Mouse (Mus musculus): ENCODE measurements around the gene Actc1. TPM values are rescaled to one million over a fixed set of nuclear protein-coding genes. Genes with fewer than 3 reads are reported as not detected.

Actc1 gene
- polyA plus RNA-seq (2012; rRNA removed) = 1.1 and 1.6 TPM in 2 replicates
- 1.1 and 1.4 TPM in 2 replicates for polyA plus RNA-seq (2014; fragmentation: Nextera tagmentation; extraction: Ambion mirVana)

- Histone ChIP-seq H3K36me3 (replicated peaks; ENCODE audit: control insufficient read depth, insufficient read depth, low read depth) (no peaks in the 10 kb centered on the region), H3K4me1 (replicated peaks; ENCODE audit: control insufficient read depth in 2 of 2, insufficient read depth in 2 of 2, low read length in 1 of 2) (no peaks in the 10 kb centered on the region), H3K4me3 (ENCODE audit: insufficient read depth in 1 of 2, low read depth in 2 of 2, low read length in 2 of 2) (no peak within 1 kb of the TSS), H3K27me3 (ENCODE audit: control insufficient read depth, insufficient read depth, low read length) (no peaks in the 10 kb centered on the region), H3K27ac (no peak within 1 kb of the TSS), H3K9ac (replicated peaks) (no peak within 1 kb of the TSS), H3K9me3 (ENCODE audit: control insufficient read depth, low read length) (no peaks in the 10 kb centered on the region), H3K4me2 (ENCODE audit: low read depth) (no peak within 1 kb of the TSS)
- TF ChIP-seq CTCF (IDR thresholded peaks at IDR 0.05; ENCODE audit: low read depth) (no peak), EP300 (IDR thresholded peaks at IDR 0.05; ENCODE audit: low read depth) (no peak)
- no peak for DNase-seq (ENCODE audit: low read depth in 3 of 3, low spot score in 3 of 3)
- WGBS (ENCODE audit: insufficient replicate concordance) = 19% methylated on average over 14 of the region's 14 CpGs
- ATAC-seq (ENCODE audit: insufficient read depth) = no peak
Measured at GRCm38 (mm10) chr2:114052696-114053598, at the start of gene Actc1. Gene Actc1 (minus strand): TSS chr2:114053548.

GRCm38 (mm10) chr2:114102471-114102870 is 49.1 kb upstream of the Actc1 start:
- TF ChIP-seq EP300 (IDR thresholded peaks at IDR 0.05; ENCODE audit: low read depth) (no peak), CTCF (IDR thresholded peaks at IDR 0.05; ENCODE audit: low read depth) (no peak)
- peaks cover 0 to 3% of the 10 kb centered on the region in 2 experiments; a peak in 1 of 4 replicates for H3K4me1 ChIP-seq (replicated peaks; ENCODE audit: control insufficient read depth in 2 of 2, insufficient read depth in 2 of 2, low read length in 1 of 2)
- no peaks in the 10 kb centered on the region for H3K27me3 ChIP-seq (ENCODE audit: control insufficient read depth, insufficient read depth, low read length)
- WGBS (ENCODE audit: insufficient replicate concordance) = 80% methylated on average over 3 of the region's 3 CpGs
- H3K4me3 ChIP-seq (ENCODE audit: insufficient read depth in 1 of 2, low read depth in 2 of 2, low read length in 2 of 2) = no peak overlapping the region
- peaks cover 22% of the 10 kb centered on the region for H3K36me3 ChIP-seq (replicated peaks; ENCODE audit: control insufficient read depth, insufficient read depth, low read depth)
- ATAC-seq (ENCODE audit: insufficient read depth) (no peak), DNase-seq (ENCODE audit: low read depth in 3 of 3, low spot score in 3 of 3) (no peak)
- no peak overlapping the region for H3K27ac ChIP-seq
- no peak overlapping the region for H3K4me2 ChIP-seq (ENCODE audit: low read depth)
- H3K9ac ChIP-seq (replicated peaks) = no peak overlapping the region
- H3K9me3 ChIP-seq (ENCODE audit: control insufficient read depth, low read length) = no peaks in the 10 kb centered on the region

GRCm38 (mm10) chr2:114100834-114101233 is 47.5 kb upstream of the Actc1 start:
- H3K27ac ChIP-seq = no peak overlapping the region
- H3K9ac ChIP-seq (replicated peaks) = no peak overlapping the region
- no peak overlapping the region for H3K4me2 ChIP-seq (ENCODE audit: low read depth)
- peaks cover 16% of the 10 kb centered on the region for H3K36me3 ChIP-seq (replicated peaks; ENCODE audit: control insufficient read depth, insufficient read depth, low read depth)
- TF ChIP-seq EP300 (IDR thresholded peaks at IDR 0.05; ENCODE audit: low read depth) = no peak
- no peaks in the 10 kb centered on the region for H3K9me3 ChIP-seq (ENCODE audit: control insufficient read depth, low read length)
- H3K4me3 ChIP-seq (ENCODE audit: insufficient read depth in 1 of 2, low read depth in 2 of 2, low read length in 2 of 2) = no peak overlapping the region
- DNase-seq (ENCODE audit: low read depth in 3 of 3, low spot score in 3 of 3) (no peak), ATAC-seq (ENCODE audit: insufficient read depth) (no peak)
- no peaks in the 10 kb centered on the region for H3K27me3 ChIP-seq (ENCODE audit: control insufficient read depth, insufficient read depth, low read length)
- WGBS (ENCODE audit: insufficient replicate concordance) = 83% methylated on average over 9 of the region's 9 CpGs
- peaks cover 0 to 7% of the 10 kb centered on the region in 2 experiments; a peak in 2 of 4 replicates for H3K4me1 ChIP-seq (replicated peaks; ENCODE audit: control insufficient read depth in 2 of 2, insufficient read depth in 2 of 2, low read length in 1 of 2)

DNA sequence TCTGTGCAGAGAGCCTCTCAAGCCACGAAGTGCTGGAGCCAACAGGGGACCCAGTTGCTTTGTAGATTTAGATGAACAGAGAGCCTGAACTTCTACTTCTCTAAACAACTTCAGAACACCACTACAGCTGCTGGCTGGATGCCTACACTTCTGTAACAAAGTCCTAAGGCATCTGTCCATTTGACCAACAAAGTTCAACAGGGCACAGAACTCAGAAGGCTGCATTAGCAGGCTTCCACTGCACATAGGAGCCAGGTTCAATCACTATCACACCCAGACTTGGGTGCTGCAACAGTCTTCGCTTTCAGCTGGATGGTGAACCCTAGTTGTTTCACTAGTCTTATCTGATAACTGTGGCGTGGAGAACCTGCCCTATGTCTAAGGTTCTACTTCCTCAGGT is 46.5 kb upstream of the Actc1 start:
- no peak for ATAC-seq (ENCODE audit: insufficient read depth)
- Histone ChIP-seq H3K36me3 (replicated peaks; ENCODE audit: control insufficient read depth, insufficient read depth, low read depth) (peaks cover 16% of the 10 kb centered on the region), H3K9ac (replicated peaks) (no peak overlapping the region), H3K27me3 (ENCODE audit: control insufficient read depth, insufficient read depth, low read length) (no peaks in the 10 kb centered on the region), H3K4me1 (replicated peaks; ENCODE audit: control insufficient read depth in 2 of 2, insufficient read depth in 2 of 2, low read length in 1 of 2) (peaks cover 0 to 7% of the 10 kb centered on the region in 2 experiments; a peak in 2 of 4 replicates), H3K9me3 (ENCODE audit: control insufficient read depth, low read length) (no peaks in the 10 kb centered on the region), H3K4me2 (ENCODE audit: low read depth) (no peak overlapping the region), H3K4me3 (ENCODE audit: insufficient read depth in 1 of 2, low read depth in 2 of 2, low read length in 2 of 2) (no peak overlapping the region), H3K27ac (no peak overlapping the region)
- no peak for DNase-seq (ENCODE audit: low read depth in 3 of 3, low spot score in 3 of 3)
- 65% methylated on average over 3 of the region's 3 CpGs for WGBS (ENCODE audit: insufficient replicate concordance)
- TF ChIP-seq EP300 (IDR thresholded peaks at IDR 0.05; ENCODE audit: low read depth) = no peak
- TF ChIP-seq CTCF (IDR thresholded peaks at IDR 0.05; ENCODE audit: low read depth) = no peak

GRCm38 (mm10) chr2:114099109-114099508 is 45.8 kb upstream of the Actc1 start:
- Histone ChIP-seq H3K4me3 (ENCODE audit: insufficient read depth in 1 of 2, low read depth in 2 of 2, low read length in 2 of 2) (no peak overlapping the region), H3K4me1 (replicated peaks; ENCODE audit: control insufficient read depth in 2 of 2, insufficient read depth in 2 of 2, low read length in 1 of 2) (peaks cover 0 to 7% of the 10 kb centered on the region in 2 experiments; a peak in 2 of 4 replicates), H3K27ac (no peak overlapping the region), H3K36me3 (replicated peaks; ENCODE audit: control insufficient read depth, insufficient read depth, low read depth) (peaks cover 14% of the 10 kb centered on the region), H3K9ac (replicated peaks) (no peak overlapping the region), H3K4me2 (ENCODE audit: low read depth) (no peak overlapping the region), H3K27me3 (ENCODE audit: control insufficient read depth, insufficient read depth, low read length) (no peaks in the 10 kb centered on the region), H3K9me3 (ENCODE audit: control insufficient read depth, low read length) (no peaks in the 10 kb centered on the region)
- DNase-seq (ENCODE audit: low read depth in 3 of 3, low spot score in 3 of 3) = no peak
- TF ChIP-seq EP300 (IDR thresholded peaks at IDR 0.05; ENCODE audit: low read depth) = no peak
- TF ChIP-seq CTCF (IDR thresholded peaks at IDR 0.05; ENCODE audit: low read depth) = no peak
- no peak for ATAC-seq (ENCODE audit: insufficient read depth)
- 80% methylated on average over 5 of the region's 5 CpGs for WGBS (ENCODE audit: insufficient replicate concordance)

All from liver, embryonic 14.5 days (tissue).